Mouse (Mus musculus): ENCODE data around the gene Hes2. TPM values are rescaled to one million over a fixed set of nuclear protein-coding genes. Genes with fewer than 3 reads are reported as not detected.

The Hes2 gene
- polyA plus RNA-seq, 1 experiment from 2014 or later, result not detected

DNA sequence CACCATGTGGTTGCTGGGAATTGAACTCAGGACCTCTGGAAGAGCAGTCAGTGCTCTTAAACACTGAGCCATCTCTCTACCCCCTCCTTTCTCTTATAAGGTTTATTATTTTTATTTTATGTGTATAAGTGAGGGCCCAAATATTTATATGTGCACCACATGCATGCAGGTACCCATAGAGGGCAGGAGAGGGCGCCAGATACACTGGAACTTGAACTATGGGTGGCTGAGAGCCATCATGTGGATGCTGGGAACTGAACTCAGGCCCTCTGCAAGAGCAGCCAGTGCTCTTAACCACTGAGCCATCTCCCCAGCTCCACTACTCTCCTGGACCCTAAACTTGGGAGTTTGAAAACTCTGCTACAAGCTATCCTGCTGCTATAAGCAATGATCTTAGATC, 15.0 kb upstream of the Hes2 start:
- WGBS, result 25% methylated on average over 1 of the region's 1 CpGs
- Histone ChIP-seq H3K4me3 (ENCODE audit: control insufficient read depth in 1 of 2, insufficient read depth in 1 of 2, low read depth in 1 of 2, low read length in 2 of 2) (no peak overlapping the region), H3K36me3 (ENCODE audit: control insufficient read depth, insufficient read depth, low read length) (no peaks in the 10 kb centered on the region), H3K9ac (ENCODE audit: low read length) (no peak overlapping the region), H3K9me3 (ENCODE audit: control insufficient read depth, low read length) (no peaks in the 10 kb centered on the region), H3K4me2 (ENCODE audit: low read length) (no peak overlapping the region), H3K4me1 (ENCODE audit: control insufficient read depth in 2 of 2, insufficient read depth in 2 of 2, low read length in 2 of 2) (peaks cover 0 to 4% of the 10 kb centered on the region in 2 experiments; a peak in 2 of 4 replicates), H3K27ac (replicated peaks in 1 of 2; ENCODE audit: control insufficient read depth in 1 of 2, insufficient read depth in 1 of 2, low read depth in 2 of 2, low read length in 2 of 2) (no peak overlapping the region), H3K27me3 (ENCODE audit: control insufficient read depth, insufficient read depth, low read length) (peaks cover 17% of the 10 kb centered on the region)
- ATAC-seq (ENCODE audit: insufficient number of reproducible peaks, insufficient read depth, low FRiP score, low read depth), result no peak

DNA sequence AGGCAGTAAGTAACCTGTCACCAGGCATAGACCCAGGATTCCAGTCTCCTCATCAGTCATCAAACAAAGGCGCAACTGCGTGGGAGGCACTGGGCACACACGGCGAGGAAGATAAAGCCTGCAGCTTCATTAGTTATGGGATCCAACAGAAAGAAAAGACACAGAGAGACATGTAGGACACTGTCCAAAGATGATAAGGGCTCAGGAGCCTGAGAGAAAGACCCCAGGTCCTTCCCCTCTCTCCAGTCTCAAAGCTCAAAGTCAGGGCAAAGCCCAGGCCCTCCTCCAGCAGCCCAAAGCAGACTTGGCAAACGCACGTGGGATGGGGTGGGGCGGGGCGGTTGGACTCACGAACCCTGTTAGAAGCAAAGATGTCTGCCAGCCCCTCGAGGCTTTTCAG, 13.2 kb upstream of the Hes2 start:
- Histone ChIP-seq H3K9me3 (ENCODE audit: control insufficient read depth, low read length) (no peaks in the 10 kb centered on the region), H3K9ac (ENCODE audit: low read length) (no peak overlapping the region), H3K4me1 (ENCODE audit: control insufficient read depth in 2 of 2, insufficient read depth in 2 of 2, low read length in 2 of 2) (no peaks in the 10 kb centered on the region), H3K27ac (replicated peaks in 1 of 2; ENCODE audit: control insufficient read depth in 1 of 2, insufficient read depth in 1 of 2, low read depth in 2 of 2, low read length in 2 of 2) (no peak overlapping the region), H3K36me3 (ENCODE audit: control insufficient read depth, insufficient read depth, low read length) (no peaks in the 10 kb centered on the region), H3K4me3 (ENCODE audit: control insufficient read depth in 1 of 2, insufficient read depth in 1 of 2, low read depth in 1 of 2, low read length in 2 of 2) (no peak overlapping the region), H3K27me3 (ENCODE audit: control insufficient read depth, insufficient read depth, low read length) (peaks cover 26% of the 10 kb centered on the region), H3K4me2 (ENCODE audit: low read length) (no peak overlapping the region)
- 66% methylated on average over 10 of the region's 10 CpGs for WGBS
- no peak for ATAC-seq (ENCODE audit: insufficient number of reproducible peaks, insufficient read depth, low FRiP score, low read depth)

DNA sequence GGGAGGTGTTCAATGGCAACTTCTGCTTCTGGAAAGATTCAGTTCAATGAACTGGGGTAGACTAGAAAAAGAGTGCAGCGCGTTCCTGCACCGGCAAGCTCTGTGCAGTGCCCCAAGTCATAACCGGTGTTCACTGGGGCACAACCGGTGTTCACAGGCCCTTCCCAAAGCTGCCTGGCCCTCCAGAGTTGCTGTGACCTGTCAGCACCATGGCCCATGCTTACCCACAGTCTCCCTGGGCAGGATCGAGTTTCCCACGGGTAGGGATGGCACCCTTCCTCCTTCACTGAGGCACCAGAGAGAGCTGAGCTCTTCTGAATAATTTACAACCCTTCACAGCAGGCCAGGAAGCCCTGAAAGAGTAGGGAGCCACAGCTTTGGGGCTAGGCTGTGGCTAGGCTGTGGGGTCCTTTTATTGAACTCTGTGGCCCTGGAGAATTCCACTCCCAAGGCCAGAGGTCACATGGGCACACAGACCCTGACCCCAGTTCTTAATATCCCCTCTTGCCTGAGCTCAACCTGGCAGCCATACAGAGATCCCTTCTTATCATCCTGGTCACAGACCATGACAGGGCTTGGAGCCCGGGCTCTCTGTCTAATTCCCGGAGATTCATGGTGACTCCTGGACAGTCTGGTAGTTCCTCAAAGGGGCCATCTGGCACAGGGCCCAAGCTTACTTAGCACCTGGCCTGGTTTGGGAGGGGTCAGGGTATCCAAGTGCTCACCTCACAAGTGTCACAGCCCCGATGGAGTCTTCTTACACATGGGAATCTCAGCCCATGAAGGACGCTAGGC, 12.4 kb upstream of the Hes2 start:
- ATAC-seq (ENCODE audit: insufficient number of reproducible peaks, insufficient read depth, low FRiP score, low read depth), result no peak
- 58% methylated on average over 11 of the region's 11 CpGs for WGBS
- H3K27me3 ChIP-seq (ENCODE audit: control insufficient read depth, insufficient read depth, low read length), result peaks cover 29% of the 10 kb centered on the region

DNA sequence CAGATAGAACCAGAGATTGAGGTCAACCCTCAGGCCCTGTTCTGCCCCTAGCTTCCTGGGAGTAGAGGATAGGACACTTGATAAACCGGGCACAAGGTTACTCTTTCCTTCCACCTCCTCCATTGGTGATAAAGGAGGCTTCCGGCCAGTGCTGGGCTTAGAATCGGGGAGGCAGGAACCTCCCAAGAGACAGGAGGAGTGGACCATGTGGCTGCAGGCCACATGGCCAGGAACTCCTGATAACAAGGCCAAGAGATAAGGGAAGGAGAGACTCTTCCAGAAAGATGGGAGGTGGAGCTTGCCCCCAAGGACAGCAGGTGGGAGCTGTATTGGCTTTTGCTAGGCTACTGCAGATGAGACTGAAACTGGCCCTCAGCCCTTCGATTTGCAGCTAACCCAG, 8.1 kb upstream of the Hes2 start:
- Histone ChIP-seq H3K9ac (ENCODE audit: low read length) (no peak overlapping the region), H3K27ac (replicated peaks in 1 of 2; ENCODE audit: control insufficient read depth in 1 of 2, insufficient read depth in 1 of 2, low read depth in 2 of 2, low read length in 2 of 2) (no peak overlapping the region), H3K4me1 (ENCODE audit: control insufficient read depth in 2 of 2, insufficient read depth in 2 of 2, low read length in 2 of 2) (peaks cover 0 to 14% of the 10 kb centered on the region in 2 experiments; a peak in 3 of 4 replicates), H3K4me2 (ENCODE audit: low read length) (no peak overlapping the region), H3K9me3 (ENCODE audit: control insufficient read depth, low read length) (no peaks in the 10 kb centered on the region), H3K27me3 (ENCODE audit: control insufficient read depth, insufficient read depth, low read length) (peaks cover 58% of the 10 kb centered on the region), H3K36me3 (ENCODE audit: control insufficient read depth, insufficient read depth, low read length) (no peaks in the 10 kb centered on the region), H3K4me3 (ENCODE audit: control insufficient read depth in 1 of 2, insufficient read depth in 1 of 2, low read depth in 1 of 2, low read length in 2 of 2) (no peak overlapping the region)
- no peak for ATAC-seq (ENCODE audit: insufficient number of reproducible peaks, insufficient read depth, low FRiP score, low read depth)
- 47% methylated on average over 4 of the region's 4 CpGs for WGBS

More for the DNA sequence above, 12.4 kb upstream of the Hes2 start:
- no peak overlapping the region for H3K4me3 ChIP-seq (ENCODE audit: control insufficient read depth in 1 of 2, insufficient read depth in 1 of 2, low read depth in 1 of 2, low read length in 2 of 2)
- no peaks in the 10 kb centered on the region for H3K9me3 ChIP-seq (ENCODE audit: control insufficient read depth, low read length)
- no peak overlapping the region for H3K27ac ChIP-seq (replicated peaks in 1 of 2; ENCODE audit: control insufficient read depth in 1 of 2, insufficient read depth in 1 of 2, low read depth in 2 of 2, low read length in 2 of 2)
- H3K36me3 ChIP-seq (ENCODE audit: control insufficient read depth, insufficient read depth, low read length), result no peaks in the 10 kb centered on the region
- no peak overlapping the region for H3K9ac ChIP-seq (ENCODE audit: low read length)
- no peak overlapping the region for H3K4me2 ChIP-seq (ENCODE audit: low read length)
- H3K4me1 ChIP-seq (ENCODE audit: control insufficient read depth in 2 of 2, insufficient read depth in 2 of 2, low read length in 2 of 2), result no peaks in the 10 kb centered on the region; a peak in 1 of 4 replicates

DNA sequence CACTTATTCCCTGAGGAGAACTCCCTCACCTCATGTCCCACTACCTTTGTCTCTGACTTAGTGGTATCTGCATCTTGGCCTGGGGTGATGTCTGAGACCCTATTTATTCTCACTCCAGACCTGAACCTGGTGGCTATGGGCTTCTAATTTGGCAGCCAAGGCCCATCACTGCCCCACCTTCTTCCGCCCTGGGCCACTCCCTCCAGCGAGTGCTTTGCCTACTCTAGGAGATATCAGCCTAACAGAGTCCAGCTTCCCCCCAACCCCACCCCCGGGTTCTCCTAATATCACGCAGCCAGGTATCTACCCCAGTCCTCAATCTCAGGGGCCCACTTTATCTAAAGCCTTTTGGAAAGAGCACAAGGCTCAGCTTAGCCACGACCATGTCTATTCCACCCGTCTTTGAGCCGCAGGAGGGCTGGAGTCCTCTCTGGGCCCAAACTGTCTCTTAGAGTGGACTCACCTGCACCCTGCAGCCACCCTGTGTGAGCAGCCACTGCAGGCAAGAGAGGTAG, 7.2 kb upstream of the Hes2 start:
- peaks cover 0 to 14% of the 10 kb centered on the region in 2 experiments; a peak in 3 of 4 replicates for H3K4me1 ChIP-seq (ENCODE audit: control insufficient read depth in 2 of 2, insufficient read depth in 2 of 2, low read length in 2 of 2)
- no peaks in the 10 kb centered on the region for H3K9me3 ChIP-seq (ENCODE audit: control insufficient read depth, low read length)
- no peak overlapping the region for H3K27ac ChIP-seq (replicated peaks in 1 of 2; ENCODE audit: control insufficient read depth in 1 of 2, insufficient read depth in 1 of 2, low read depth in 2 of 2, low read length in 2 of 2)
- WGBS, result 22% methylated on average over 7 of the region's 7 CpGs
- no peak for ATAC-seq (ENCODE audit: insufficient number of reproducible peaks, insufficient read depth, low FRiP score, low read depth)
- H3K9ac ChIP-seq (ENCODE audit: low read length), result peak overlapping the region; percentile 18; the same call in 1 of the 2 replicates
- H3K4me3 ChIP-seq (ENCODE audit: control insufficient read depth in 1 of 2, insufficient read depth in 1 of 2, low read depth in 1 of 2, low read length in 2 of 2), result peak overlapping the region; percentile 44 to 50
- H3K4me2 ChIP-seq (ENCODE audit: low read length), result peak overlapping the region; percentile 80
- H3K27me3 ChIP-seq (ENCODE audit: control insufficient read depth, insufficient read depth, low read length), result peaks cover 55% of the 10 kb centered on the region
- no peaks in the 10 kb centered on the region for H3K36me3 ChIP-seq (ENCODE audit: control insufficient read depth, insufficient read depth, low read length)

DNA sequence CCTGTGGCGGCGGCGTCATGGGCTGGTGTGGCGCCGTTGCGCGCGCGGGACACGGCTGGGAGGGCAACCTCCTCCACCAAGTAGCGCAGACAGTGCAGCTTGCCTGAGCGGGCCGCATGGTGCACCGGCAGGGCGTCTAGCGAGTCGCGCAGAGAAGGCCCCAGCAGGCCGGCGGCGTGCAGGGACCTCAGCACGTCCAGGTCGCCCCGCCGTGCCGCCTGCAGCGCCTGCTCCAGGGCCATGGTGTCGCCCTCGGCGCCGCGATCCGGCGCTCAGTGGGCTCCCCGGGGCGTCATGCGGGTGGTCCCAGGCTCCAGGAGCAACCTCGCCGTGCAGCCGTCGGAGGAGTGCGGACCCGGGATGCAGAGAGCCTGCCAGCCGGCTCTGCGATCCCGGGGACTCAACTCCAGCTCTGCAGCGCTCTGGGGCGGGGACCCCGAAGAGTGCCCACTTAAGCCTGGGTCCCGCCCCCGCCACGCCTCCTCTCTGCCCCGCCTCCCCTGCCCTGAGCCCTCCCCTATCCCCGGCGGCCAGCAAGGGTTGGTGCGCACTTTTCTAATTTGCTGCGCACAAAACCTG, 6.6 kb upstream of the Hes2 start, which contains the start of gene Espn:
Gene Espn (minus strand): TSS at position 406 of the 579 bp plus-strand sequence.
- Histone ChIP-seq H3K9ac (ENCODE audit: low read length) (peak within 1 kb of the TSS; percentile 56; the same call in 1 of the 2 replicates), H3K27me3 (ENCODE audit: control insufficient read depth, insufficient read depth, low read length) (peaks cover 56% of the 10 kb centered on the region), H3K27ac (replicated peaks in 1 of 2; ENCODE audit: control insufficient read depth in 1 of 2, insufficient read depth in 1 of 2, low read depth in 2 of 2, low read length in 2 of 2) (no peak within 1 kb of the TSS), H3K4me3 (ENCODE audit: control insufficient read depth in 1 of 2, insufficient read depth in 1 of 2, low read depth in 1 of 2, low read length in 2 of 2) (peak within 1 kb of the TSS; percentile 44 to 50), H3K4me1 (ENCODE audit: control insufficient read depth in 2 of 2, insufficient read depth in 2 of 2, low read length in 2 of 2) (peaks cover 0 to 14% of the 10 kb centered on the region in 2 experiments; a peak in 3 of 4 replicates), H3K36me3 (ENCODE audit: control insufficient read depth, insufficient read depth, low read length) (no peaks in the 10 kb centered on the region), H3K4me2 (ENCODE audit: low read length) (peak within 1 kb of the TSS; percentile 80), H3K9me3 (ENCODE audit: control insufficient read depth, low read length) (no peaks in the 10 kb centered on the region)
- under 1% methylated on average over 54 of the region's 57 CpGs for WGBS
- peak; percentile 74 for ATAC-seq (ENCODE audit: insufficient number of reproducible peaks, insufficient read depth, low FRiP score, low read depth)

DNA sequence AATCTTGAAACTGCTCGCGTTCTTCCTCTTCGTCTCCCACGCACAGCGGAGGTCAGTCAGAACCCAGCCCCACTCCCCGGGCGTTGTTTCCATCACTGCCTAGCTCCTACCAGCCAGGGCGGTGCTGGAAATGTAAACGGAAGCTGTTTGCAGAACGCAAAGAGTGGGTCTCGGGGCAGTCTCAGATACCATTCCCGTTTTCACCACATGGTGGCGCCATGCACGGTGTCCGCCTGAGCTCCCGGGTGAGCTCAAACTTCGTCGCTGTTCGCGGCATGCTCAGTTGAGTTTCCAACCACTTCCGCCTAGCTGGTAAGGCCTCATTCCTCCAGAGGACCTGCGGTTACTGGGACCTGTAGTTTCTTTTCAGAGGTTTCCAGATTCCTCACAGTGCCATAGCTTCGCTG, 4.9 kb upstream of the Hes2 start:
- Histone ChIP-seq H3K4me3 (ENCODE audit: control insufficient read depth in 1 of 2, insufficient read depth in 1 of 2, low read depth in 1 of 2, low read length in 2 of 2) (peak overlapping the region; percentile 8 to 22; a peak in 1 of 4 replicates), H3K4me2 (ENCODE audit: low read length) (peak overlapping the region; percentile 55), H3K9me3 (ENCODE audit: control insufficient read depth, low read length) (no peaks in the 10 kb centered on the region), H3K36me3 (ENCODE audit: control insufficient read depth, insufficient read depth, low read length) (no peaks in the 10 kb centered on the region), H3K27me3 (ENCODE audit: control insufficient read depth, insufficient read depth, low read length) (peaks cover 71% of the 10 kb centered on the region), H3K9ac (ENCODE audit: low read length) (no peak overlapping the region; the same call in 1 of the 2 replicates), H3K4me1 (ENCODE audit: control insufficient read depth in 2 of 2, insufficient read depth in 2 of 2, low read length in 2 of 2) (peaks cover 0 to 22% of the 10 kb centered on the region in 2 experiments; a peak in 3 of 4 replicates), H3K27ac (replicated peaks in 1 of 2; ENCODE audit: control insufficient read depth in 1 of 2, insufficient read depth in 1 of 2, low read depth in 2 of 2, low read length in 2 of 2) (no peak overlapping the region)
- WGBS, result 3% methylated on average over 23 of the region's 23 CpGs
- ATAC-seq (ENCODE audit: insufficient number of reproducible peaks, insufficient read depth, low FRiP score, low read depth), result 0 out of 2 replicates have a peak, but pooled peaks have one; percentile 27
